Mouse (Mus musculus) MEL (cell line): ENCODE results near the gene Srp9. TPM values are rescaled to one million over a fixed set of nuclear protein-coding genes. Genes with fewer than 3 reads are reported as not detected.

Experiments
- DNase-seq: peaks from one replicate; pipeline ENCODE4 v3.0.0; 2011; ENCODE audit warnings: low read depth, low spot score
- H3K27ac ChIP-seq: 2 replicates; pipeline ENCODE4 v1.5.1; 2012; ENCODE audit warnings: low read depth, mild to moderate bottlenecking, control low read depth, low read length, moderate library complexity; ENCODE audit not compliant: control insufficient read depth
- H3K27me3 ChIP-seq, 2 experiments: fragments of 150-350 bp in 1 of 2; sonication (generic) in 1 of 2; 2 replicates each; pipeline ENCODE4 v1.6.1; 2012; ENCODE audit warnings: low read length in 2 of 2, mild to moderate bottlenecking in 2 of 2, improper control_type of control experiment in 1 of 2, moderate library complexity in 1 of 2; ENCODE audit not compliant: insufficient read depth in 2 of 2, control insufficient read depth in 1 of 2
- H3K36me3 ChIP-seq, 2 experiments: 2 replicates each; pipeline ENCODE4 v1.6.1; 2012 to 2014; ENCODE audit warnings: low read length in 2 of 2, improper control_type of control experiment in 1 of 2, inconsistent platforms in 1 of 2, mild to moderate bottlenecking in 1 of 2; ENCODE audit not compliant: insufficient read depth in 2 of 2, control insufficient read depth in 1 of 2
- H3K4me1 ChIP-seq, 2 experiments: fragments of 150-350 bp in 1 of 2; sonication (generic) in 1 of 2; 2 replicates each; pipeline ENCODE4 v1.6.1; 2012; ENCODE audit warnings: low read length in 2 of 2, improper control_type of control experiment in 1 of 2, mild to moderate bottlenecking in 1 of 2; ENCODE audit not compliant: insufficient read depth in 2 of 2, control insufficient read depth in 1 of 2
- H3K4me3 ChIP-seq, 2 experiments: fragments of 150-350 bp in 1 of 2; sonication (generic) in 1 of 2; 2 replicates each; pipeline ENCODE4 v1.5.1; 2012; ENCODE audit warnings: low read depth in 2 of 2, low read length in 2 of 2, mild to moderate bottlenecking in 2 of 2, moderate library complexity in 2 of 2, control low read depth in 1 of 2, improper control_type of control experiment in 1 of 2; ENCODE audit not compliant: control insufficient read depth in 1 of 2, insufficient read depth in 1 of 2
- H3K79me2 ChIP-seq: 2 replicates; pipeline ENCODE4 v1.6.1; 2012; ENCODE audit warnings: mild to moderate bottlenecking, low read length, moderate library complexity; ENCODE audit not compliant: control insufficient read depth, poor library complexity, insufficient read depth
- H3K9ac ChIP-seq: 2 replicates; pipeline ENCODE4 v1.6.1; 2012; ENCODE audit warnings: low read depth, mild to moderate bottlenecking, control low read depth, low read length, moderate library complexity; ENCODE audit not compliant: control insufficient read depth, poor library complexity, severe bottlenecking
- H3K9me3 ChIP-seq: fragments of 150-350 bp; sonication (generic); replicated peaks from 2 replicates; pipeline ENCODE4 v1.6.1; 2012; ENCODE audit warnings: mild to moderate bottlenecking, low read length, improper control_type of control experiment, moderate library complexity; ENCODE audit not compliant: insufficient read depth
- BHLHE40 ChIP-seq: IDR thresholded peaks from 2 replicates; pipeline ENCODE4 v1.6.1; 2012; ENCODE audit warnings: low read depth, mild to moderate bottlenecking, inconsistent platforms, low read length, improper control_type of control experiment, borderline replicate concordance
- CHD1 ChIP-seq: IDR thresholded peaks from 2 replicates; pipeline ENCODE4 v1.6.1; 2012; ENCODE audit warnings: low read depth, mild to moderate bottlenecking, inconsistent platforms, low read length, improper control_type of control experiment
- CHD2 ChIP-seq: IDR thresholded peaks from 2 replicates; pipeline ENCODE4 v1.6.1; 2011; ENCODE audit warnings: low read length, improper control_type of control experiment
- CTCF ChIP-seq, 3 experiments: IDR thresholded peaks in 2 of 3; conservative IDR thresholded peaks in 1 of 3; 2 replicates each; pipeline ENCODE4 v1.5.1; 2011 to 2012; ENCODE audit warnings: low read length in 3 of 3, low read depth in 2 of 3, mild to moderate bottlenecking in 2 of 3, improper control_type of control experiment in 1 of 3, inconsistent platforms in 1 of 3, mixed read lengths in 1 of 3, moderate library complexity in 1 of 3; ENCODE audit not compliant: control insufficient read depth in 1 of 3, insufficient read depth in 1 of 3, poor library complexity in 1 of 3, severe bottlenecking in 1 of 3
- ELF1 ChIP-seq: IDR thresholded peaks from 2 replicates; pipeline ENCODE4 v1.6.1; 2014; ENCODE audit warnings: low read depth, mild to moderate bottlenecking, inconsistent platforms, low read length, improper control_type of control experiment, moderate library complexity
- EP300 ChIP-seq, 2 experiments: IDR thresholded peaks; 2 replicates each; pipeline ENCODE4 v1.6.1; 2011; ENCODE audit warnings: improper control_type of control experiment in 2 of 2, low read length in 2 of 2, low read depth in 1 of 2, mild to moderate bottlenecking in 1 of 2
- ETS1 ChIP-seq: IDR thresholded peaks from 2 replicates; pipeline ENCODE4 v1.6.1; 2012; ENCODE audit warnings: low read depth, mild to moderate bottlenecking, inconsistent platforms, low read length, improper control_type of control experiment, moderate library complexity
- GABPA ChIP-seq: IDR thresholded peaks from 2 replicates; pipeline ENCODE4 v1.6.1; 2012; ENCODE audit warnings: low read depth, mild to moderate bottlenecking, inconsistent platforms, low read length, improper control_type of control experiment, moderate library complexity
- GATA1 ChIP-seq: IDR thresholded peaks from 2 replicates; pipeline ENCODE4 v1.6.1; 2011; ENCODE audit warnings: low read depth, low read length, improper control_type of control experiment
- KAT2A ChIP-seq: conservative IDR thresholded peaks from 2 replicates; pipeline ENCODE4 v1.6.1; 2012; ENCODE audit warnings: low read depth, low read length, improper control_type of control experiment, inconsistent platforms
- MAFK ChIP-seq: IDR thresholded peaks from 2 replicates; pipeline ENCODE4 v1.6.1; 2011; ENCODE audit warnings: low read depth, mild to moderate bottlenecking, low read length, improper control_type of control experiment, borderline replicate concordance
- MAX ChIP-seq: IDR thresholded peaks from 2 replicates; pipeline ENCODE4 v1.6.1; 2011; ENCODE audit warnings: low read length, improper control_type of control experiment
- MXI1 ChIP-seq: IDR thresholded peaks from 2 replicates; pipeline ENCODE4 v1.6.1; 2011; ENCODE audit warnings: mild to moderate bottlenecking, low read depth, low read length, improper control_type of control experiment
- MYB ChIP-seq: IDR thresholded peaks from 2 replicates; pipeline ENCODE4 v1.6.1; 2011; ENCODE audit warnings: mild to moderate bottlenecking, low read depth, low read length, improper control_type of control experiment
- NRF1 ChIP-seq: IDR thresholded peaks from 2 replicates; pipeline ENCODE4 v1.6.1; 2014; ENCODE audit warnings: low read depth, mild to moderate bottlenecking, inconsistent platforms, low read length, improper control_type of control experiment, moderate library complexity; ENCODE audit not compliant: poor library complexity, insufficient read depth, severe bottlenecking
- POLR2A ChIP-seq, 2 experiments: IDR thresholded peaks; 2 replicates each; pipeline ENCODE4 v1.6.1; 2011 to 2012; ENCODE audit warnings: low read length in 2 of 2, mild to moderate bottlenecking in 2 of 2, control low read depth in 1 of 2, improper control_type of control experiment in 1 of 2, low read depth in 1 of 2, moderate library complexity in 1 of 2; ENCODE audit not compliant: control insufficient read depth in 1 of 2, insufficient read depth in 1 of 2, poor library complexity in 1 of 2
- POLR2AphosphoS2 ChIP-seq: IDR thresholded peaks from 2 replicates; pipeline ENCODE4 v1.6.1; 2011; ENCODE audit warnings: low read length, improper control_type of control experiment
- POLR2AphosphoS5 ChIP-seq: IDR thresholded peaks from 2 replicates; pipeline ENCODE4 v1.6.1; 2012; ENCODE audit warnings: low read depth, borderline replicate concordance, mild to moderate bottlenecking, inconsistent platforms, low read length, moderate library complexity, mixed read lengths
- RAD21 ChIP-seq: IDR thresholded peaks from 2 replicates; pipeline ENCODE4 v1.6.1; 2011; ENCODE audit warnings: mild to moderate bottlenecking, low read depth, low read length, improper control_type of control experiment
- RCOR1 ChIP-seq: IDR thresholded peaks from 2 replicates; pipeline ENCODE4 v1.6.1; 2012; ENCODE audit warnings: low read depth, mild to moderate bottlenecking, inconsistent platforms, low read length, improper control_type of control experiment
- SIN3A ChIP-seq: IDR thresholded peaks from 2 replicates; pipeline ENCODE4 v1.6.1; 2012; ENCODE audit warnings: low read length, improper control_type of control experiment, inconsistent platforms
- SMC3 ChIP-seq: IDR thresholded peaks from 2 replicates; pipeline ENCODE4 v1.6.1; 2011; ENCODE audit warnings: low read depth, low read length, improper control_type of control experiment
- TBP ChIP-seq: IDR thresholded peaks from 2 replicates; pipeline ENCODE4 v1.8.0; 2011; ENCODE audit warnings: low read depth, low read length, improper control_type of control experiment
- UBTF ChIP-seq: IDR thresholded peaks from 2 replicates; pipeline ENCODE4 v1.6.1; 2012; ENCODE audit warnings: low read depth, mild to moderate bottlenecking, inconsistent platforms, low read length, improper control_type of control experiment, moderate library complexity, borderline replicate concordance; ENCODE audit not compliant: insufficient read depth
- USF1 ChIP-seq: IDR thresholded peaks from 2 replicates; pipeline ENCODE4 v1.6.1; 2014; ENCODE audit warnings: low read depth, mild to moderate bottlenecking, inconsistent platforms, low read length, improper control_type of control experiment, moderate library complexity
- ZC3H11A ChIP-seq: IDR thresholded peaks from 2 replicates; pipeline ENCODE4 v1.6.1; 2012; ENCODE audit warnings: low read depth, mild to moderate bottlenecking, inconsistent platforms, low read length, improper control_type of control experiment
- ZKSCAN1 ChIP-seq: IDR thresholded peaks from 2 replicates; pipeline ENCODE4 v1.6.1; 2012; ENCODE audit warnings: low read depth, mild to moderate bottlenecking, inconsistent platforms, low read length, improper control_type of control experiment, moderate library complexity
- ZMIZ1 ChIP-seq: IDR thresholded peaks from 2 replicates; pipeline ENCODE4 v1.6.1; 2012; ENCODE audit warnings: low read depth, mild to moderate bottlenecking, inconsistent platforms, low read length, improper control_type of control experiment, moderate library complexity
- ZNF384 ChIP-seq: IDR thresholded peaks from 2 replicates; pipeline ENCODE4 v1.6.1; 2012; ENCODE audit warnings: low read depth, mild to moderate bottlenecking, inconsistent platforms, low read length, improper control_type of control experiment
- polyA plus RNA-seq, 2 experiments: library from polyadenylated mRNA; stranded (reverse) in 1 of 2; unstranded in 1 of 2; fragments of >175 nt in 1 of 2; fragments of >200 nt in 1 of 2; gene quantifications; 2 replicates each; pipeline versions ENCODE4 v1.2.1 to v1.2.4; 2012; ENCODE audit warnings: low replicate concordance in 2 of 2, low read depth in 1 of 2; ENCODE audit not compliant: insufficient read length in 2 of 2, insufficient read depth in 1 of 2, missing spikeins in 1 of 2
- total RNA-seq: library from RNA; depleted of rRNA; stranded (reverse); fragments of 300-350 nt; gene quantifications from 2 replicates; pipeline ENCODE4 v1.2.3, GENCODE M21; 2012

Gene Srp9
- total and polyA plus RNA-seq, 3 experiments: 49.7 to 61.8 TPM; not detected in 1

- TF ChIP-seq RAD21: no peak
- no peak for TF ChIP-seq RCOR1
- peak; percentile 83 to 85; a peak in 3 of 4 replicates for TF ChIP-seq POLR2A (IDR thresholded peaks at IDR 0.05; ENCODE audit: control insufficient read depth in 1 of 2, insufficient read depth in 1 of 2, low read depth in 1 of 2, low read length in 2 of 2, poor library complexity in 1 of 2)
- TF ChIP-seq ZNF384: 0 out of 2 replicates have a peak, but pooled peaks have one; percentile 20
- no peak for TF ChIP-seq POLR2AphosphoS5
- no peak for TF ChIP-seq ZC3H11A
- no peak for TF ChIP-seq MYB
- TF ChIP-seq KAT2A: no peak
- TF ChIP-seq ELF1: peak; percentile 76
- TF ChIP-seq TBP: peak; percentile 69; the same call in 1 of the 2 replicates
- TF ChIP-seq ETS1: no peak
- no peak for TF ChIP-seq UBTF
These were observed 409 bp downstream of the Srp9 start (continued) for GRCm38 (mm10) chr1:182124924-182125368.

GRCm38 (mm10) chr1:182130830-182131229 lies 6.3 kb downstream of the Srp9 start:
- H3K4me1 ChIP-seq: peaks cover 0 to 2% of the 10 kb centered on the region in 2 experiments; a peak in 1 of 4 replicates
- peak; percentile 65 for DNase-seq
- peaks cover 22% of the 10 kb centered on the region for H3K79me2 ChIP-seq
- H3K9ac ChIP-seq: no peak overlapping the region
- H3K4me3 ChIP-seq: no peak overlapping the region
- peaks cover 2 to 4% of the 10 kb centered on the region in 2 experiments for H3K36me3 ChIP-seq
- H3K9me3 ChIP-seq: no peaks in the 10 kb centered on the region
- TF ChIP-seq GATA1: no peak
- peak; percentile 19; the same call in 1 of the 2 replicates for TF ChIP-seq SMC3
- 0 out of 2 replicates have a peak, but pooled peaks have one; percentile 2 for TF ChIP-seq ZC3H11A
- TF ChIP-seq POLR2AphosphoS5: no peak
- no peak for TF ChIP-seq UBTF
- TF ChIP-seq EP300 (IDR thresholded peaks at IDR 0.05; ENCODE audit: low read depth in 1 of 2, low read length in 2 of 2): no peak
- no peak for TF ChIP-seq MYB
- TF ChIP-seq GABPA: no peak
- TF ChIP-seq ZKSCAN1: no peak
- TF ChIP-seq POLR2A (IDR thresholded peaks at IDR 0.05; ENCODE audit: control insufficient read depth in 1 of 2, insufficient read depth in 1 of 2, low read depth in 1 of 2, low read length in 2 of 2, poor library complexity in 1 of 2): no peak
- no peak for TF ChIP-seq ZMIZ1
- TF ChIP-seq NRF1: no peak
- no peak for TF ChIP-seq CHD2
- no peak for TF ChIP-seq TBP
- no peak for TF ChIP-seq CHD1
- TF ChIP-seq ELF1: no peak
- no peak for TF ChIP-seq USF1
- no peak for TF ChIP-seq KAT2A
- TF ChIP-seq SIN3A: no peak
- no peak for TF ChIP-seq MXI1
- TF ChIP-seq ZNF384: no peak
- peak; percentile 11; the same call in 1 of the 2 replicates for TF ChIP-seq RAD21
- TF ChIP-seq ETS1: no peak
- no peak for TF ChIP-seq POLR2AphosphoS2
- peak; percentile 61 to 79 (median 69) for TF ChIP-seq CTCF (IDR thresholded peaks at IDR 0.05 in 2 of 3, conservative IDR thresholded peaks at IDR 0.05 in 1 of 3; ENCODE audit: control insufficient read depth in 1 of 3, insufficient read depth in 1 of 3, low read depth in 2 of 3, low read length in 3 of 3, poor library complexity in 1 of 3, severe bottlenecking in 1 of 3)
- TF ChIP-seq MAFK: no peak
- no peak for TF ChIP-seq MAX
- no peak for TF ChIP-seq BHLHE40
- no peak overlapping the region for H3K27ac ChIP-seq
- H3K27me3 ChIP-seq: no peaks in the 10 kb centered on the region
